Mouse (Mus musculus) embryo, embryonic 9.5 days (tissue): ENCODE data around the gene Plscr1.

ENCODE experiments used
- DNase-seq: peaks from one replicate; pipeline ENCODE4 v3.0.0-alpha.2; 2017; ENCODE audit errors: extremely low spot score

Plscr1 gene

GRCm38 (mm10) chr9:92301213-92301612 lies 51.7 kb downstream of the Plscr1 start:
- DNase-seq, result no peak

- DNase-seq, result no peak
Observed at GRCm38 (mm10) chr9:92305075-92305474, 55.5 kb downstream of the Plscr1 start.

GRCm38 (mm10) chr9:92305620-92306220 lies 56.2 kb downstream of the Plscr1 start:
- no peak for DNase-seq

GRCm38 (mm10) chr9:92309077-92309476 lies 59.5 kb downstream of the Plscr1 start, which contains the start of gene 1700057G04Rik:
Gene 1700057G04Rik (plus strand): TSS chr9:92309377.
- DNase-seq, result no peak

- DNase-seq, result no peak
Observed at GRCm38 (mm10) chr9:92316791-92317190, 67.2 kb downstream of the Plscr1 start.
